In genomic region chr15:77366706-77367484, GRCm38 (mm10) we compare ENCODE assay signal across 7 mouse cellular contexts. TPM values are rescaled to one million over a fixed set of nuclear protein-coding genes. Genes with fewer than 3 reads are reported as not detected.
A peak's percentile ranks its signal among the peaks of the same experiment; 100 is the strongest.
DNase-seq lines count a peak whose midpoint lies in the region; ATAC-seq lines count a peak whose summit lies in the region.

No protein-coding gene starts in this region.

- intact Hi-C loops in left cerebral cortex, postnatal 4 days (cut with DNase I): loop anchor here (10.0 kb wide), 1 partner anchor 292 kb away; no protein-coding TSS in a partner anchor

- DNase-seq in adrenal gland, adult 8-10 months: peak; percentile 70
- DNase-seq in embryo, embryonic 10.5 days (ENCODE audit: low spot score): peak; percentile 97
- DNase-seq in gastrocnemius, postnatal 25 days: peak; percentile 77
- peak; percentile 92 for DNase-seq in left cerebral cortex, postnatal 4 days
- peak; percentile 34 to 75 for DNase-seq in spleen, postnatal 4 days (ENCODE audit: low spot score in 2 of 2)

- peak overlapping the region; percentile 38 for H3K4me3 ChIP-seq in intestine, embryonic 16.5 days (ENCODE audit: low read length)
- peak overlapping the region; percentile 34 for H3K4me3 ChIP-seq in midbrain, embryonic 13.5 days (replicated peaks)

- H3K27me3 ChIP-seq in intestine, embryonic 16.5 days (replicated peaks; ENCODE audit: control insufficient read depth, insufficient read depth, low read length): no peaks in the 10 kb centered on the region
- no peaks in the 10 kb centered on the region for H3K27me3 ChIP-seq in midbrain, embryonic 13.5 days

- H3K4me1 ChIP-seq in intestine, embryonic 16.5 days (ENCODE audit: control insufficient read depth, insufficient read depth, low read length): peaks cover 22% of the 10 kb centered on the region
- peaks cover 41% of the 10 kb centered on the region for H3K4me1 ChIP-seq in midbrain, embryonic 13.5 days (replicated peaks)

- peak overlapping the region; percentile 97 for H3K27ac ChIP-seq in intestine, embryonic 16.5 days (ENCODE audit: low read length)
- peak overlapping the region; percentile 81 for H3K27ac ChIP-seq in midbrain, embryonic 13.5 days

- H3K9me3 ChIP-seq in intestine, embryonic 16.5 days (ENCODE audit: control insufficient read depth, low read length): no peaks in the 10 kb centered on the region
- no peaks in the 10 kb centered on the region for H3K9me3 ChIP-seq in midbrain, embryonic 13.5 days

- H3K36me3 ChIP-seq in intestine, embryonic 16.5 days (ENCODE audit: control insufficient read depth, insufficient read depth, low read length): no peaks in the 10 kb centered on the region
- no peaks in the 10 kb centered on the region for H3K36me3 ChIP-seq in midbrain, embryonic 13.5 days

- H3K4me2 ChIP-seq in intestine, embryonic 16.5 days (ENCODE audit: low read depth, low read length): peak overlapping the region; percentile 50
- H3K4me2 ChIP-seq in midbrain, embryonic 13.5 days (replicated peaks): peak overlapping the region; percentile 58

- peak; percentile 71 for ATAC-seq in intestine, embryonic 16.5 days
- peak; percentile 53 for ATAC-seq in midbrain, embryonic 13.5 days

- peak overlapping the region; percentile 58 for H3K9ac ChIP-seq in intestine, embryonic 16.5 days (ENCODE audit: low read depth, low read length)
- peak overlapping the region; percentile 61 for H3K9ac ChIP-seq in midbrain, embryonic 13.5 days (replicated peaks)

- 4% methylated on average over 26 of the region's 26 CpGs for WGBS in intestine, embryonic 16.5 days
- under 1% methylated on average over 26 of the region's 26 CpGs for WGBS in midbrain, embryonic 13.5 days

RNA-seq across cellular contexts. Expression of gene Apol7a, which starts 32.0 kb away (rescaled TPM):
- under 1 TPM in 1 of 4 experiments, not detected in 3; 0.13 TPM for total RNA-seq in adrenal gland, adult 8-10 months (2022)
- under 1 TPM; 0.31 to 0.46 TPM for total RNA-seq in gastrocnemius, postnatal 25 days (2021)
- polyA plus RNA-seq in intestine, embryonic 16.5 days (2015; fragmentation: Nextera tagmentation; extraction: Ambion mirVana): 12.5 and 13.4 TPM in 2 replicates
- total RNA-seq in left cerebral cortex, postnatal 4 days (2021): not detected
- not detected in 2 replicates for polyA plus RNA-seq in midbrain, embryonic 13.5 days (2015; fragmentation: Nextera tagmentation; extraction: Ambion mirVana)

RNA-seq across cellular contexts. Expression of gene Apol9a, which starts 44.0 kb away (rescaled TPM):
- total RNA-seq in adrenal gland, adult 8-10 months (2022): 1 to 10 TPM in 3 of 4 experiments, under 1 TPM in 1; 0.77 to 3.2 (median 1.5) TPM
- total RNA-seq in gastrocnemius, postnatal 25 days (2021): not detected
- polyA plus RNA-seq in intestine, embryonic 16.5 days (2015; fragmentation: Nextera tagmentation; extraction: Ambion mirVana): 0.44 and 0.55 TPM in 2 replicates
- total RNA-seq in left cerebral cortex, postnatal 4 days (2021): under 1 TPM in 1 of 2 experiments, not detected in 1; 0.22 TPM
- 0.04 TPM in 1 of 2 replicates, not detected in the other for polyA plus RNA-seq in midbrain, embryonic 13.5 days (2015; fragmentation: Nextera tagmentation; extraction: Ambion mirVana)

Comparison
In these comparisons a context has a peak if more than half of its experiments do, and no peak if none do; other contexts are left out.
1. Peak in every context shown above with its lines: DNase-seq, ATAC-seq, H3K4me3 ChIP-seq and H3K27ac ChIP-seq.